Mouse (Mus musculus): Measurements from ENCODE around the gene Hist2h3c2.

GRCm38 (mm10) chr3:96260220-96260619 lies 21.3 kb upstream of the Hist2h3c2 start:
- no peak for TF ChIP-seq TAL1 (IDR thresholded peaks at IDR 0.05; ENCODE audit: low read length)
- no peak for TF ChIP-seq EP300 (IDR thresholded peaks at IDR 0.05; ENCODE audit: low read depth in 1 of 2, low read length in 2 of 2)

All from MEL (cell line).